ENCODE assay signal across 10 mouse cellular contexts in the genomic region with DNA sequence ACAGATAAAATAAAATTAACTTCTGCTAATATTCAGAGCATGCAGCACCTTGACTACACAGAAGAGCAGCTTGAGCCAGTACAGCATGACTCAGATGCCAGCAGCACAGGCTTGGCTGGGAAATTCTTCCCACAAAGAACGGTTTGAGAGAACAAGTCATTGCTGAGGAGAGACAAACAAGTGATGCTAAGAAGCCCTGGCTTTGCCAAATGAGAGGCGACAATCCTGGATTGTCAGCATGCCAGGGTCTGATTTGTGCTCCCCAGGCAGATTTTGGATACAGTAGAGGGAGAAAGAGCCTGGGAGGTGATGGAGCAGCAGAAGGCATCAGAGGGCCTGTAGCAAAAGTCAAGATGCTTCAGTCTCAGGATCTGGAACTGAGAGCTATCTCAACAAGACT. TPM values are rescaled to one million over a fixed set of nuclear protein-coding genes. Genes with fewer than 3 reads are reported as not detected.
DNase-seq lines count a peak whose midpoint lies in the region.
"Had no signal": no experiment of that assay in that cellular context is flagged by ENCODE, and none has a peak within 500 bp of the region (broad histone marks: within the 10 kb centered on the region; RNA-seq: fewer than 3 reads in every experiment).

No protein-coding gene starts in this region.

- peak; percentile 34 to 37 for DNase-seq in left cerebral cortex, adult 18-20 months (ENCODE audit: low spot score in 2 of 2)
- no peak for DNase-seq in left cerebral cortex, adult 11 months (ENCODE audit: low spot score)
- DNase-seq in cerebellum, postnatal 10 days: peak; percentile 66 to 69
- DNase-seq in layer of hippocampus, postnatal 10 days (ENCODE audit: low spot score in 2 of 2): peak; percentile 32 to 50
- peak; percentile 37 to 42 for DNase-seq in right cerebral cortex, postnatal 36 days (ENCODE audit: low spot score in 2 of 2)
- DNase-seq in retina, postnatal 1 day: no peak
- DNase-seq in adrenal gland, adult 2 months: no peak
- DNase-seq in gastrocnemius, postnatal 14 days: no peak
- DNase-seq: kidney, adult 18-20 months; lung, adult 2 months had no signal

- intact Hi-C loops in gastrocnemius, postnatal 14 days (cut with DNase I; ENCODE audit: low total_unique reads): no loop called here

RNA-seq across cellular contexts. Expression of a gene that starts 18.2 kb away (rescaled TPM):
- 10 to 100 TPM; 11.0 to 11.5 TPM for total RNA-seq in left cerebral cortex, adult 18-20 months (2021)
- total RNA-seq in layer of hippocampus, postnatal 10 days (2021): 1 to 10 TPM; 7.7 to 9.0 TPM
- 1 to 10 TPM; 6.4 to 8.1 TPM for total RNA-seq in adrenal gland, adult 2 months (2021)
- 0.17 and 0.20 TPM in 2 replicates for polyA plus RNA-seq in adrenal gland, adult 2 months (2012; rRNA removed)
- 10 to 100 TPM; 13.2 to 16.5 TPM for total RNA-seq in gastrocnemius, postnatal 14 days (2021)

Comparison
In these comparisons a context has a peak if more than half of its experiments do, and no peak if none do; other contexts are left out.
1. DNase-seq: peak in left cerebral cortex, adult 18-20 months (2 of 2), cerebellum, postnatal 10 days (2 of 2), layer of hippocampus, postnatal 10 days (2 of 2) and right cerebral cortex, postnatal 36 days (2 of 2); none in left cerebral cortex, adult 11 months (single experiment), retina, postnatal 1 day (single experiment), adrenal gland, adult 2 months (single experiment) and gastrocnemius, postnatal 14 days (single experiment).